Mouse (Mus musculus) cerebellum, adult 2 months (tissue): ENCODE measurements at regions not wholly inside any gene's neighbourhood (a gene's known extent, or its start where the extent isn't known, plus 50 kb on each side); places are given as distances from the start of the nearest gene placed in this dataset.

Experiments used
- CTCF ChIP-seq: fragments of 200-500 bp; IDR thresholded peaks from 2 replicates; pipeline ENCODE4 v1.5.1; 2011; ENCODE audit warnings: low read depth, mild to moderate bottlenecking, control low read depth, low read length, moderate library complexity, borderline replicate concordance; ENCODE audit not compliant: insufficient read depth
- POLR2A ChIP-seq: fragments of 200-500 bp; IDR thresholded peaks from 2 replicates; pipeline ENCODE4 v1.6.1; 2011; ENCODE audit warnings: low read length, control low read depth, borderline replicate concordance; ENCODE audit not compliant: insufficient read depth

DNA sequence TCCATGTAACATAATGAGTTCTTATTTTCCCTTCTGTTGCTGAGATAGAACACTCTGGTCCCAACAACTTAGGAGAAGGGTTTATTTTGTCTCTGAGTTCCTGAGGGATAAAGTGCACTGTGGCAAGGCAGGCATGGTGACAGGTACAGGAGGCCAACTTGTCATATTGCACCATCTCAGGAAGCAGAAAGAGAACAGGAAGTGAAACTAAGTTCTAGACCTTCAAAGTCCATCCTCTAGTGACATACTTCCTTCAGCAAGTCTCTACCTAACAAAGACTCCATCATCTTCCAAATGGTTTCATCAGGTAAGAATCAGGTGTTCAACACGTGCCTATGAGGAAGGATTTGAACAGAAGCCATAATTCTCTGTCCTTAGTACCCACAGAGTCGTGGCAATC is 266.1 kb upstream of the Mtpn start:
- no peak for TF ChIP-seq CTCF
- TF ChIP-seq POLR2A = no peak
